Mouse (Mus musculus) liver, postnatal 0 days (tissue): ENCODE data around the gene Irak3.

ENCODE experiments used
- CTCF ChIP-seq: sonication (generic); IDR thresholded peaks from 2 replicates; pipeline ENCODE4 v1.5.1; 2016; ENCODE audit warnings: antibody characterized with exemption, low read depth
- EP300 ChIP-seq: IDR thresholded peaks from 2 replicates; pipeline ENCODE4 v1.6.1; 2016; ENCODE audit warnings: antibody characterized with exemption, low read depth, mild to moderate bottlenecking

GRCm38 (mm10) chr10:120100806-120101205 lies 101.1 kb downstream of the Irak3 start:
- no peak for TF ChIP-seq CTCF
- no peak for TF ChIP-seq EP300
